Mouse (Mus musculus) retina, adult 2 months (tissue): Measurements from ENCODE around the gene Abcg1.

ENCODE experiments used
- DNase-seq: peaks from one replicate; pipeline ENCODE4 v3.0.0-alpha.2; 2012; ENCODE audit warnings: low read depth, low spot score

The Abcg1 gene

DNA sequence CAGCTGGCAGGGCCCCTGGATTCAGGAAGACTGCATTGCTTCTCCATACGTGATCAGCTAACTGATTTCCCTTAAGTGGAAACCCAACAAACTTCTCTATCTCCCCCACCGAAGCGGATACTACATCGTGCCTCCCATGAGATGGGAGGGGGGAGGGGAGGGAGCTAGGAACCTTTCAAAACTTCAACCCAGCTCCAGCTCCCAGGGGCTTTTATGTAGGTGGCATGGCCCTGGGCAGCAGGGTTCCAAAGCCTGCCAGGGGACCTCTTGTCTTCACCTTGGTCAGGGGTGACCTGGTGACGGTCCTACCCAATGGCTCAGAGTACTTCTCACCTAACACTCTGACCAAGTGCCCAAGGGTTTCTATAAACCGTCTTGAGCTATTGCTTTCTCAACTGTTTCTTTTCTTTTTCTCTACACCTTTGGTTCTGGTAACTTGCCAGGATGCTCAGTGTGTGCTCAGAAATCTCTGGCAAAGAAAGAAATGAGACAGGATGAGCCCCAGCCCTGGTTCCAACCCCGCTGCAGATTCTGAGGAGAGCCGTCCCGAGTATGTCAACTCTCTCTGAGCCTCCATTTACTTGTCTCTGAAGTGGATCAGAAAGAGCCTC, 71.3 kb downstream of the Abcg1 start:
- DNase-seq = no peak

DNA sequence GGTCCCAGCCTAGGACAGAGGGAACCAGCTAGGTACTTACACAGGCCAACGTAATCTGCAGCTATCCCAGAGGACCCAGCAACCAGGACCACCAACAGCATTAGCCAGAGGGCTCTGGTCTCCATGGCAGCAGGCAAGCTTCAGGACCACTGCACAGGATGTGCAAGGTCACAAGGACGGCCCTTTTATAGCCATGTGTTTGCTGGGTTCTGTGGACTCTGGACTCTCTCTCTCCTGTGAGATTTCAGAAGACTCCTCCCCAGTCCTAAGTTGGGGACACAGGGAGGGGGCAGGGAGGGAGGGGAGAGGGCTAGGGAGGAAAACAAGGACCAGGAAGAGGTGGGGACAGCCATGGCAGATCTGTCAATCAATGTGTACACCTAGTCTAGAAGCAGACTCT, 72.0 kb downstream of the Abcg1 start, which contains the start of gene Tff3:
Tff3 (minus strand) TSS at position 195 of the 400 bp plus-strand sequence.
- DNase-seq = no peak

DNA sequence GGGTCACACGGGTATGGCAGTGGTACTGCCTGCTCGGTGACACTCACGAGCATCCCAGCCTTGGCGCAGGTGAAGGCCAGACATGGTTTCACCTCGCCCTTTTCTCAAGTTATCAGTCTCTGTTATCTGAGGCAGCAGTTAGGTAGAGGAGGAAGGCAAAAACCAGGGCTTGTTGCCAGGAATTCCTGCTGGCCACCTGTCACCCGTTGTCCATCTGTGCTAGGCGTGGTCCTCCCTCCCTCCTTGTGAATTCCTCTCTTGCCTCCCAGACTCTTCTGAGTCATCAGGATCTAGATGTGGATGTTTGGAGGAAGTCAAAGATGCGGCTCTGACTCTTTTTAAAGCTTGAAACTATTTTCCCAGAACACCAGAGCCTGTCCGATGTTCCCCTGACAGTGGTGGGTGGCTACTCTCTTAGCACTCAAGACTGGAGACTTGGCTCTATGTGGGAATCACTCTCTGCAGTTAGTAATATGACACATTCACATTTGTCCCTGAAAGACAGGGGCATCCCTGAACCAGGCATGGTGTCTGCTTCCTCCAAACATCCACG, 73.9 kb downstream of the Abcg1 start:
- DNase-seq = no peak

DNA sequence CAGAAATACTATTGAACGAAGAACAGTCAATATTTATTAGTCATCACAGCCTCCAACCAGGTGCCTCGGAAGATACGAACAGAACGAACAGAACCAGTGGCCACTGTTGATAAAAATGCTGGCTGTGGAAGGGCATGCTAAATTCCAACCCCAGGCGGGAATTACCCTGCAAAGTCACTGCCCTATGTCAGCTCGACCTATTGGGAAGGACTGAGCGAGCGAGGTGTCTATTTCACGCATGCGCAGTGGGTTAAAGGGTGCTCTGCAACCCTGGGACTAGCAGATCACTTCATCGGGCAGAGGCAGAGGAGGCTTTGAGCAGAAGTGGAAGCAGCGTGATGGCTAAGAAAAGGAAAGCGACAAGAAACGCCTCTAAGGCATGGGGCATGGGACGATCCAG, 76.3 kb downstream of the Abcg1 start:
- no peak for DNase-seq

DNA sequence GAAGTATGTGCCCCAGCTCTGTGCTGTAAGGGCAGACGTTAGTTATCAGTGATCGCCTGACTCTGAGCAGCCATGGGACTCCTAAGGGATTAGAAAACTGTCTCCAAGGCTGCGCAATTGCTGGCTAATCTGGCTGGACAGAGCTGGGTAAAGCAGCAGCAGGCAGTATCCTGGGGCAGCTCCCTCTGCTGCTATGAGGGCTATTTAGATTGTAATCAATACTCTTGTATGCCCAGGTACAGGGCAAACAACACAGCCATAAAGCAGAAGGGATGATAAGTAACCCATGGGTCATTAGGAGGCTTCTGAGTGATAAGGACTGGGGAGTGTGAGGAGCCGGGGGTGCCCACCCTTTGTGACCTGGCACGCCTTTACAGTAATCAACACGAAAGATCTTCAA, 77.4 kb downstream of the Abcg1 start:
- DNase-seq = no peak

DNA sequence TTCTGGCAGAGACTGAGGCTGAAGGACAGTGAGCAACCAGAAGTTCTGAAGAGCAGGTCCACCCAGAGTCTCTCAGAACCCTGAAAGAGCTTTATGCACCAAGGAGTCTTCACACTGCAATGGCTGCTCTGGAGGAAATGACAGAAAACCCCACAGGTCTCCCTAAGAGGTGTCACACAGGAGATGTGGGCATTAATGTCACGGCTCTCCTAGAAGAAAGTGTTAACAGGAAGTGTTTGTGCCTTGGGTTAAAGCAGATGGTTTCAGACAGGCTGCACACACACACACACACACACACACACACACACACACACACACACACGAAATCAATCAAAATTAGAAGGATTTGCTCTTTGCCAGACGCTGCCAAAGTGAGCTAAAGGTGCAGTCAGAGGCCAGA, 78.8 kb downstream of the Abcg1 start:
- no peak for DNase-seq

DNA sequence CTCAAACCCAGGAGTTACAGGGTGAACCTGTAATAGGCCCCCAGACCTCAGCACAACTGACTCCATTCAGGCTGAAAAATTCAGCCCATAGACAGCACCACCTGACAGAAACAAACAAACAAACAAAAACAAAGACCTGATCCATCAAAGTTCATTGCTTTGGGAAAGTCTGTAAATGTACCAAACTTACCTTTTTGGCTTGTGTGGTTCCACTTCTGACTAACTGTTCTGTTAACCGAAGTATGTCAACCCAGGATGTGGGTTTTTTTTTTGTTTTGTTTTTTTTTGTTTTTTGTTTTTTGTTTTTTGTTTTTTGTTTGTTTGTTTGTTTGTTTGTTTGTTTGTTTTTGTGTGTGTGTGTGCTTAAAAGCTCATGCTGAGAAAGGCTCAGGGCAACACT, 79.3 kb downstream of the Abcg1 start:
- no peak for DNase-seq

DNA sequence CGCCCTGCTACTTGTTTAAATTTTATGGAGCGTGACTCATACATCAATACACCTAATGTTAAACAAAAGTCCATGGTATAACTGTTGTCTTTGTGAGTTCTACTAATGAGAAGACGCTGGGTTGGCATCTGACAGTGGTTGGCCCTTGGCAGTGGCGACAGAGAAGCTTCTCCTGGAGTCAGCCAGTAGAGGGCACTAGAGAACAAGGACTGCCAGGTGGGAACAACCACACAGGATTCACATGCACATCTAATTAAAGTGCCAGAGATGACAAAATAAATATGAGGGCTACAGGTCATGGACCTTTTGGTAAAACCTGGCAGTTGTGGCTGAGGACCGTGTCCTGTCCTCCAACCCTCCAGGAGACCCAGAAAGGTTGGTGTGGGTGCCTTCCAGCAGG, 80.9 kb downstream of the Abcg1 start:
- DNase-seq = peak; percentile 49

DNA sequence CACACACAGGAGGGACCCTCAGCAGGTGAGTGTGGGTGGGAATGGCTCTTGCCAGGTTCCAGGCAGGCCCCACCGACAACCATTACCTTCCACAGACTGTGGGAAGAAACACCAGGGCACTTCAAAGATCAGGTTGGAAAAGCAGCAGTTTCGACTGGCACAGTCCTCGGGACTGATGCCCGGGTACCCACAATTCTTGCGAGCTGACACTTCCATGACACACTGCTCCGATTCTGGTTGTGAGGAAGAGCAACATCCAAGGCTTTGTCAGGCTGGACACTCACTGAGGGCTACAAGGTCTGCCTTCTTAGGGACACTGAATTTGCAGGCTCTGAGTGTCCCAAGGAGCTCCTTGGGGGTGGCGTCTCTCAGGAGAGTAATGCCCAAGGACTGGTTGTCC, 84.6 kb downstream of the Abcg1 start:
- no peak for DNase-seq

DNA sequence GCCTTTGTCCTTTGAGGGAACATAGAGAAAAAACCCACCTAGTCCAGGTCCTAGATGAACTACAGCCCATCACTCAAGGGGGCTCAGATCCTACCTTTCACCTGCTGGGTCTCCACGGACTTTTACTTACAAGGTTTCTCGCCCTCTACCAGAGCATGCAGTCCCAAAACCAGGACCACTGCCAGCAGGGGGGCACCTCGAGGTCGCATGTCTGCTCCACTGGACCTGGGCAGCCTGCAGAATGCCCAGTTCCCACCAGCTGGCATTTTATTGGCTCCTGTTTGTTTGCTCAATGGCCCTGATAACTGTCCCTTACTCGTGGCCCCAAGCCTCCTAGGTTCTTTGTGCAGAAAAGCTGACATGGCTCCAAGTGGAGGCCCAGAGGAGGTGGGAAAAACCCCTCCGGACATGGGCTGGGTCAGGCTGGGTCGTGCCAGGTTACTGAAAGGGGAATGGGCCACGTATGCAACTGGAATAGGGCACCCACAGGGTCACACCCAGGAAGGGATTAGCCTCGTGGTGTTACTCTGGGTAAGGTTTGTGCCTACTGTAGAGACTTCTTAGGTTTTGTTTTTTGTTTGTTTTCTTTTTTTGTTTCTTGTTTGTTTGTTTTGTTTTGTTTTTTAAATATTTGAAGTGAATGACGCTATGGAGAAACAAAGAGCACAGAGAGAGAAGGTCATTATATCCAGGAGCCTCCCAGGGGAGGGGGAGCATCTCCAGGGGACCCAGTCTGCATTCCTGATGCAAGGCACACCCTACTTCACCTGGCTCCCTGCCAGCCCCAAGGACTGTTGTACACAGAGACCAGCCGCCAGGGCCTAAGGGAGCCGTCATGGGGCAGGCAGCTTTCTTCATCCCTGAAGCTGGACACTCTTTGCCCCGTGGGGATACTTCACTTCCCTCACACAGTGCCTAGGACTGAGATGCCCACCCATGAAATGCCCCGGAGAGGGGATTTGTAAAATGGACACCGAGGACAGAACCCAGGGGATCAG, 86.9 kb downstream of the Abcg1 start, which contains the start of gene Tff2:
Tff2 (minus strand) TSS at position 243 of the 998 bp plus-strand sequence.
- DNase-seq = no peak

DNA sequence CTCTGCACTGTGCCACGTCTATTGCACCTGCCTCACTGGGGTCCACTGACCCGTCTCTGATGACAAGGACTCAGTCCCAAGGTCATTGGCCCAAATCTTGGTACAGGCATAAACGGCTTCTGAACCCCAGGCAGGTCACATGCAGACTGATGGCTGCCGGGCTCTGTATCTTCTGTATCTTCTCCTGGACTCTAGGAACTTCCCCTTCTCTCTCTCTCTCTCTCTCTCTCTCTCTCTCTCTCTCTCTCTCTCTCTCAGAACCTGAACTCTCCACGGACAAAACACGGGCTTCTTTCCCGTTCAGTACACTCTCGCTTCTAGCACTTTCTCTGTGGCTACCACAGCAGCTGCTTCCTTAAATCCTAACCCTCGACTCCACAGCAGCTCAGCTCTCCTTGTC, 88.5 kb downstream of the Abcg1 start:
- DNase-seq = no peak

DNA sequence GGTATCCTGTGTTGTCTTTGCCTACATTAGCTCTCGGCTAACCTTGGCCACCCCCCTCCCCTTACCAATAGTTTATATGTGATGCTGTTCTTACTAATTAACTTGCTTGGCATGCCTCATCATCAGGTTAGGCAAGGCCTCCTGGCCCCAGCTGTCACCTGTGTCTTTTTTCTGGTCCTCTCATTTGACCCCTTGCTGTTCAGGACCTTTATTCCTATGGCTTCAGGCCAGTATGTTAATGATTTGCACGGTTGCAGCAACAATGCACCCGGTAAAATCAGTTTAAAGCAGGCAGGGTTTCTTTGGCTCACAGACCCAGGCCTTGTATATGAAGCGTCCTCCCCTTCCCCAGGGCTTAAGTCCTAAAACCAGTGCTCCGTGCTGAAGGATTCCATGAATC, 95.0 kb downstream of the Abcg1 start:
- no peak for DNase-seq

DNA sequence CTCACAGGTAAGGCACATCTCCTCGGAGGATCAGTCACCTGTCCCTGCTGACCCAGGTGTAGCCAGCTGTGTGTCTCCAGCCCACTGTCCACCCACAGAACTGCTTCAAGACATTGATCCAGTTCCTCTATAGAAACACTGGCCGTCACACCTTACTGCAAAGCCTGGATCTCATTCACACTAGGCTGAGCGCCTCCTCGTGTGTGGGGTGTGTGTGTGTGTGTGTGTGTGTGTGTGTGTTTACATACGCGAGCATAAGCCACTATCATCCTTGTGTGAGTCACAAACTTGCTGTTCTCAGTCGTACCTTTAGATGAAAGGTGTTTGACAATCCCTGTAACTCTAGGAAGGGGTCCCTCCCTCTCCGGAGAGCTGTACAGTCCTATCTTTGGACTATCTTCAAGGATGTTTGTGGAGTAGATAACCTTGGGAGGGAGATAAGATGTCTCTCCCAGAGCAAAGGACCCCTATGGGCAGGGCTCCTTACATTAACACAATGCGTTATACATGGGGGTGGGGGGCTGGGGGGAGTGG, 95.6 kb downstream of the Abcg1 start:
- no peak for DNase-seq

DNA sequence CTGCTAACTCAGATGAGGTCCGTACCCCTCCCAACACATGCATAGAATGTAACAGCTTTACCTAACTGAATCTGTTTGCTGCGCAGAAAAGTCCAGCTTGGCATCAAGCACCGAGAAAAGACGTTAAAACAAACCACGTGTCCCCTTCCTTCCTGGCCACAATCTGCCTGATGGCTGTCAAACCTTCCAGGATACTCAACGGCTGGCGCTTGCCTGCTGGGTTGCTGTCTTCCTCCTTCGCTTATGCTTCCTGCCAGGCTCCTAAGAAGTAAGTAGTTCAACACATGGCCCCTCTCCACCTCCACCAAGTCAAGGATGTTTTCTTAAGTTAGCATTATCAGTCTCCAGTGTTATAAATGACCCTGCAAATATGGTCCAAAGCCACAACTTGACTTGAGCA, 96.3 kb downstream of the Abcg1 start:
- DNase-seq = no peak

DNA sequence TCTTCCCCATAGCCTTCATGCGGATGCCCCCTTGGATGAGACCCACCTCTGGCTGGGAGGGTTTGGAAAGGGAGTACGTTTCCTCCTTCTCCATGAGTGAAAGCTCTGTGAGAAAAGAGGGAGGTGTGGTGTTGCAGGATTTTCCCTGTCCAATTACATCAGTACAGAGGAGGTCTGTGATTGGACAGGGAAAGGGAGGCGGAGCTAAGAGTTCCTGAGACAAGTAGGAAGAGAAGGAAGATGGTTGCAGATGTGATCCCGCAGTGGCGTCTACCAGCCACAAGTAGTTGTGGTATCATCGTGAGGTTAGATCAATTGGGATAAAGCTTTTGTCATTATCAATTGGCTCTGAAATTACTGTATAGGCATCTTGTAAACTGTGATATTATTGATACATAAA, 100.4 kb downstream of the Abcg1 start:
- no peak for DNase-seq

DNA sequence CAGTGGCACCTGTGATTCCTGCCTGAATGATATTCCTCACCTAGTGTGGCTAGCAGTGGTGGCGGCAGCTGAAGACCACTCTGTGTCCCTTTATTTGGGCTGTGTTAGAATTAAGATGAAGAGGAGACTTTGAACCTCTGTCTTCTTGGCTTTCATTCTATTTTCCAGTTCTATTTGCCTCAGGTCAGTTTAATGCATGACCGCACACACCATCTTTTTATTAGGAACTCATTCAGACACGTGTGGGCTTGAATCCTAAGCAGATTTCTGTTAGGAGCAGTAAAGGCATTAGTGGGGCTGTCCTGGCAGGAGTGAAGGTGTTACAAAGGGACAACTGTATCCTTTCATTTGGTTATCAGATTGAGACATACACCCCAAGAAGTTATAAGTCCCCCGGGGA, 102.8 kb downstream of the Abcg1 start:
- no peak for DNase-seq

DNA sequence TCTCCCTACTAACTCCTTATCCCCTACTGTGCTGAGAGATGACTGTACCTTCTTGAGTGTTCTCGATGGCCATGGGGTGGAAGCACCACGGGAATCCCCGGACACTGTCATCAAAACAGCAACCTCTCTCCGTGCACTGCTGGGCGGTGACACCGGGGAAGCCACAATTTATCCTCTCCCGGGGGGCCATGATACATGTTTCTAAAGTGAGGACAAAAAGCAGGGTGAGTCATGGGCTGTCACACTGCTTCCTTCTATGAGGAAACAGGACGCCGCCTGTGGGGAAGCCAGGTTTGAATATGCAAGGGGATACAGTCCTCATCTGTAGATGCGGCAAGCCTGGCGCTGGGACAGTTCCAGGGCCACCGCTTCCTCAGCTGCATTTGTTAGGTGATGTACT, 105.1 kb downstream of the Abcg1 start:
- DNase-seq = no peak

DNA sequence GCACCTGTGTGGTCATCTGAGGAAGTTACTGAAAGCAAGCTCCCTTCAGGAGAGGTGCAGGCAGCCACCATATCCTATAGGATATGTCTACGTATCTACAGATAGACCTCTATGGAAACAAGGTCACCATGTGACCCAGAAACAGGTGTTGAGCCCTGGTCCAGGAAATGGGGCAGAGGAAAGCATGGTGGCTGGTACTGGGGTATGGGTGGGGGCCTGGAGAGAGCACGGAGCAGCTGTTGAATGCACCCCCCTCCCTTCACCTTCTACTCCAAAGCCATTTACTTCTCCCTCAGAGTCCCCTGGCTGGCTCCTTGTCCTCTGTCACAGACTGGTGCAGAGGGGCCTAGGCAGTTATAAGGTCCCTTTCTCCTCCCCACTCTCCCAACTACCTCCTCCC, 106.3 kb downstream of the Abcg1 start:
- DNase-seq = no peak

DNA sequence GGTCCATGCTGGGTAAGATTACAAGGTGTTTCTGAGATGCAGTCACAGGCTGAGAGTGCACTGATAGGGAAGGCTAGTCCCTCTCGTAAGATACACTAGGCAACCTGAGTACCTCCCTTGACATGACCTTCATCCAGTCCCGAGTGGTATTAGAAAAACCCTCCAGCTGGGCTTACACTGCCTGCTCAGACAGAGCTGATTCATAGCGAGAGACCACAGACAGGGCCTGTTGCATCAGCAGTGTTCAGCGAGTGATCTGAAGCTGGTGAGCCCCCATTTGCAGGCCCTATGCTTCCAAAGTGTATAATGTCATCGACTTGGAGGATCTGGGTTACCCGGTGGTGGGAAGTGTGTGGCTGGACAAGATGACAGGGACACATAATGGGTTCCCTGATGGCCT, 107.7 kb downstream of the Abcg1 start, which contains the start of gene Tff1:
Tff1 (minus strand) TSS at position 151 of the 400 bp plus-strand sequence.
- no peak for DNase-seq
